Mouse (Mus musculus): Measurements from ENCODE around the gene Tmem232. TPM values are rescaled to one million over a fixed set of nuclear protein-coding genes. Genes with fewer than 3 reads are reported as not detected.
A peak's percentile ranks its signal among the peaks of the same experiment; 100 is the strongest.

Tmem232 gene
- polyA plus RNA-seq (2014; fragmentation: Nextera tagmentation; extraction: Ambion mirVana), result 0.12 TPM in 1 of 2 replicates, not detected in the other

- Histone ChIP-seq H3K27ac (ENCODE audit: low read depth, low read length) (no peak within 1 kb of the TSS), H3K9me3 (ENCODE audit: control insufficient read depth, low read length) (no peaks in the 10 kb centered on the region), H3K4me1 (replicated peaks; ENCODE audit: control insufficient read depth, insufficient read depth, low read length) (no peaks in the 10 kb centered on the region), H3K36me3 (ENCODE audit: control insufficient read depth, insufficient read depth, low read length) (no peaks in the 10 kb centered on the region), H3K4me2 (ENCODE audit: low read depth, low read length, severe bottlenecking) (peak within 1 kb of the TSS; percentile 38), H3K4me3 (ENCODE audit: low read depth, low read length) (peak within 1 kb of the TSS; percentile 19), H3K27me3 (ENCODE audit: control insufficient read depth, insufficient read depth, low read length) (no peaks in the 10 kb centered on the region), H3K9ac (ENCODE audit: low read length) (no peak within 1 kb of the TSS)
- peak; percentile 66 for ATAC-seq (replicated peaks; ENCODE audit: low FRiP score)
- 16% methylated on average over 26 of the region's 26 CpGs for WGBS
- no peak for DNase-seq (ENCODE audit: low spot score)
Measured at GRCm38 (mm10) chr17:65540441-65541272, at the start of gene Tmem232. Gene Tmem232 (minus strand): TSS chr17:65540782.

DNA sequence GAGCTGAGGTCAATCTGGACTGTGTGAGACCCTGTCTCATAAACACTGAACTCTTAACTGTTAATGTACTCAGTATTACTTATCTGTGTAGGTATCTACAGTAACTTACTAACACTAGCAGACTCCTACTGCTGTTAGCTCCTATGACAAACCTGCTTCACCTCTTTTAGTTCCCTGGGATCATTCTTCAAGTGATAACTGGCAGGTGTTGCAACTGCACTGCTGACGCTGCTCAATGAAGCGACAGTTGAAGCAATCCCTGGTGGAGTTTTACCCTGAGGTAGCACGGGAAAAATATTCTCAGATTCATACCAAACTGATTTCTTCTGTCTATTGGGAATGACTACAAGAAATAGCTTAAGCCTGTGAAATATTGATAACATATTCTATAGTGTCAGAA lies 46.3 kb upstream of the Tmem232 start:
- no peaks in the 10 kb centered on the region; the same call in 1 of the 2 replicates for H3K36me3 ChIP-seq (ENCODE audit: control insufficient read depth, insufficient read depth, low read length)
- no peaks in the 10 kb centered on the region for H3K4me1 ChIP-seq (replicated peaks; ENCODE audit: control insufficient read depth, insufficient read depth, low read length)
- WGBS, result 95% methylated on average over 3 of the region's 3 CpGs
- H3K27me3 ChIP-seq (ENCODE audit: control insufficient read depth, insufficient read depth, low read length), result no peaks in the 10 kb centered on the region
- no peak overlapping the region for H3K27ac ChIP-seq (ENCODE audit: low read depth, low read length)
- DNase-seq (ENCODE audit: low spot score), result no peak
- ATAC-seq (replicated peaks; ENCODE audit: low FRiP score), result no peak
- no peak overlapping the region for H3K9ac ChIP-seq (ENCODE audit: low read length)
- no peak overlapping the region for H3K4me3 ChIP-seq (ENCODE audit: low read depth, low read length)
- H3K9me3 ChIP-seq (ENCODE audit: control insufficient read depth, low read length), result no peaks in the 10 kb centered on the region
- no peak overlapping the region for H3K4me2 ChIP-seq (ENCODE audit: low read depth, low read length, severe bottlenecking)

GRCm38 (mm10) chr17:65581440-65581839 lies 40.9 kb upstream of the Tmem232 start:
- DNase-seq (ENCODE audit: low spot score) (no peak), ATAC-seq (replicated peaks; ENCODE audit: low FRiP score) (no peak)
- Histone ChIP-seq H3K4me3 (ENCODE audit: low read depth, low read length) (no peak overlapping the region), H3K4me2 (ENCODE audit: low read depth, low read length, severe bottlenecking) (no peak overlapping the region), H3K27ac (ENCODE audit: low read depth, low read length) (no peak overlapping the region), H3K9ac (ENCODE audit: low read length) (no peak overlapping the region), H3K4me1 (replicated peaks; ENCODE audit: control insufficient read depth, insufficient read depth, low read length) (no peaks in the 10 kb centered on the region), H3K36me3 (ENCODE audit: control insufficient read depth, insufficient read depth, low read length) (peaks cover 3% of the 10 kb centered on the region; the same call in 1 of the 2 replicates), H3K27me3 (ENCODE audit: control insufficient read depth, insufficient read depth, low read length) (no peaks in the 10 kb centered on the region), H3K9me3 (ENCODE audit: control insufficient read depth, low read length) (no peaks in the 10 kb centered on the region)
- 98% methylated on average over 5 of the region's 5 CpGs for WGBS

- DNase-seq (ENCODE audit: low spot score), result no peak
- no peaks in the 10 kb centered on the region for H3K27me3 ChIP-seq (ENCODE audit: control insufficient read depth, insufficient read depth, low read length)
- no peak overlapping the region for H3K27ac ChIP-seq (ENCODE audit: low read depth, low read length)
- peaks cover 3% of the 10 kb centered on the region; the same call in 1 of the 2 replicates for H3K36me3 ChIP-seq (ENCODE audit: control insufficient read depth, insufficient read depth, low read length)
- H3K9ac ChIP-seq (ENCODE audit: low read length), result no peak overlapping the region
- WGBS, result 94% methylated on average over 7 of the region's 7 CpGs
- no peak overlapping the region for H3K4me3 ChIP-seq (ENCODE audit: low read depth, low read length)
- H3K4me2 ChIP-seq (ENCODE audit: low read depth, low read length, severe bottlenecking), result no peak overlapping the region
- ATAC-seq (replicated peaks; ENCODE audit: low FRiP score), result no peak
- no peaks in the 10 kb centered on the region for H3K9me3 ChIP-seq (ENCODE audit: control insufficient read depth, low read length)
- no peaks in the 10 kb centered on the region for H3K4me1 ChIP-seq (replicated peaks; ENCODE audit: control insufficient read depth, insufficient read depth, low read length)
Measured at GRCm38 (mm10) chr17:65579766-65580165, 39.2 kb upstream of the Tmem232 start.

DNA sequence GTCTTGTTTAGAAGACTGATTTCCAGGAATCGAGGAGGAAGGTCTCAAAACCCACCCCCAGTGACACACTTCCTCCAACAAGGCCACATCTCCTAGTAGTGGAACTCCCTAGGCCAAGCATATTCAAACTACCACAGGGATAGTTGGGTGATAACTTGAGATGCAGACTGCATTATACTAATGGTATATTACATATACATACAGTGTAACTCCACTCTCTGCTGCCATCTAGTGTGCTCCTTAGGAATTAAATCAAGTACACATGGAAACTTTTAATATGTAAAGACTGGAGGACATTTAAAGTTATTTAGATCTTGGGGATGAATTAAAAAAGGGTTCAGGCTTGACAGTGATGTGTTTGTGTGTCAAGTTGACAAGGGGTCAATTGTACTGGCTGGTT lies 34.8 kb upstream of the Tmem232 start:
- H3K4me1 ChIP-seq (replicated peaks; ENCODE audit: control insufficient read depth, insufficient read depth, low read length), result no peaks in the 10 kb centered on the region
- no peaks in the 10 kb centered on the region; the same call in 1 of the 2 replicates for H3K36me3 ChIP-seq (ENCODE audit: control insufficient read depth, insufficient read depth, low read length)
- WGBS, result 87% methylated on average over 1 of the region's 1 CpGs
- no peak overlapping the region for H3K27ac ChIP-seq (ENCODE audit: low read depth, low read length)
- no peaks in the 10 kb centered on the region for H3K27me3 ChIP-seq (ENCODE audit: control insufficient read depth, insufficient read depth, low read length)
- no peak for DNase-seq (ENCODE audit: low spot score)
- H3K4me3 ChIP-seq (ENCODE audit: low read depth, low read length), result no peak overlapping the region
- ATAC-seq (replicated peaks; ENCODE audit: low FRiP score), result 0 out of 2 replicates have a peak, but pooled peaks have one; percentile 48
- no peak overlapping the region for H3K9ac ChIP-seq (ENCODE audit: low read length)
- no peaks in the 10 kb centered on the region for H3K9me3 ChIP-seq (ENCODE audit: control insufficient read depth, low read length)
- H3K4me2 ChIP-seq (ENCODE audit: low read depth, low read length, severe bottlenecking), result no peak overlapping the region

GRCm38 (mm10) chr17:65574850-65575249 lies 34.3 kb upstream of the Tmem232 start:
- no peak overlapping the region for H3K9ac ChIP-seq (ENCODE audit: low read length)
- H3K4me3 ChIP-seq (ENCODE audit: low read depth, low read length), result no peak overlapping the region
- no peak overlapping the region for H3K27ac ChIP-seq (ENCODE audit: low read depth, low read length)
- H3K4me1 ChIP-seq (replicated peaks; ENCODE audit: control insufficient read depth, insufficient read depth, low read length), result no peaks in the 10 kb centered on the region
- no peaks in the 10 kb centered on the region; the same call in 1 of the 2 replicates for H3K36me3 ChIP-seq (ENCODE audit: control insufficient read depth, insufficient read depth, low read length)
- H3K4me2 ChIP-seq (ENCODE audit: low read depth, low read length, severe bottlenecking), result no peak overlapping the region
- no peaks in the 10 kb centered on the region for H3K27me3 ChIP-seq (ENCODE audit: control insufficient read depth, insufficient read depth, low read length)
- DNase-seq (ENCODE audit: low spot score) (no peak), ATAC-seq (replicated peaks; ENCODE audit: low FRiP score) (no peak)
- 89% methylated on average over 8 of the region's 8 CpGs for WGBS
- no peaks in the 10 kb centered on the region for H3K9me3 ChIP-seq (ENCODE audit: control insufficient read depth, low read length)

DNA sequence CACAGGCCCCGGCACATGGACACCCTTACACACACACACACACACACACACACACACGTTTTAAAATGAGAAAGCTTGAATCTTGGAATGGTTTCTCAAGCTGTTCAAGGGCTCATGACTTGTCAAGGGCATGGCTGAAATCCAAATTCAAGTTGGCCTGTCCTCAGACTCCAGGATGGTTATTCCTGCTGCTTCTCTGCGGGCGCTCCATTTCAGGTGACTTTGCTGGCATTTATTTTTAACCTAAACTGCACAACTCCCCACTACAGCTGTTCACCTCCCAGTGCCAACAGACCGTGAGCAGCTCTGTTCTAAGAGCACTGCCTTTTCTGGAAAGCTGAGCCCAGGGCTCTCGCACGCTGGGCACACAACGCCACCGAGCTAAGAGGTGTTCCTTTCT lies 31.3 kb upstream of the Tmem232 start:
- Histone ChIP-seq H3K4me2 (ENCODE audit: low read depth, low read length, severe bottlenecking) (no peak overlapping the region), H3K27me3 (ENCODE audit: control insufficient read depth, insufficient read depth, low read length) (no peaks in the 10 kb centered on the region), H3K4me1 (replicated peaks; ENCODE audit: control insufficient read depth, insufficient read depth, low read length) (no peaks in the 10 kb centered on the region), H3K36me3 (ENCODE audit: control insufficient read depth, insufficient read depth, low read length) (no peaks in the 10 kb centered on the region), H3K9me3 (ENCODE audit: control insufficient read depth, low read length) (no peaks in the 10 kb centered on the region), H3K4me3 (ENCODE audit: low read depth, low read length) (no peak overlapping the region), H3K27ac (ENCODE audit: low read depth, low read length) (no peak overlapping the region), H3K9ac (ENCODE audit: low read length) (no peak overlapping the region)
- DNase-seq (ENCODE audit: low spot score), result no peak
- WGBS, result 94% methylated on average over 9 of the region's 9 CpGs
- no peak for ATAC-seq (replicated peaks; ENCODE audit: low FRiP score)

GRCm38 (mm10) chr17:65571466-65571865 lies 30.9 kb upstream of the Tmem232 start:
- Histone ChIP-seq H3K27me3 (ENCODE audit: control insufficient read depth, insufficient read depth, low read length) (no peaks in the 10 kb centered on the region), H3K4me3 (ENCODE audit: low read depth, low read length) (no peak overlapping the region), H3K4me1 (replicated peaks; ENCODE audit: control insufficient read depth, insufficient read depth, low read length) (no peaks in the 10 kb centered on the region), H3K4me2 (ENCODE audit: low read depth, low read length, severe bottlenecking) (no peak overlapping the region), H3K27ac (ENCODE audit: low read depth, low read length) (no peak overlapping the region), H3K36me3 (ENCODE audit: control insufficient read depth, insufficient read depth, low read length) (no peaks in the 10 kb centered on the region), H3K9me3 (ENCODE audit: control insufficient read depth, low read length) (no peaks in the 10 kb centered on the region), H3K9ac (ENCODE audit: low read length) (no peak overlapping the region)
- no peak for DNase-seq (ENCODE audit: low spot score)
- ATAC-seq (replicated peaks; ENCODE audit: low FRiP score), result no peak
- 90% methylated on average over 8 of the region's 8 CpGs for WGBS

GRCm38 (mm10) chr17:65564189-65564588 lies 23.6 kb upstream of the Tmem232 start:
- Histone ChIP-seq H3K27ac (ENCODE audit: low read depth, low read length) (no peak overlapping the region), H3K27me3 (ENCODE audit: control insufficient read depth, insufficient read depth, low read length) (no peaks in the 10 kb centered on the region), H3K36me3 (ENCODE audit: control insufficient read depth, insufficient read depth, low read length) (no peaks in the 10 kb centered on the region), H3K4me1 (replicated peaks; ENCODE audit: control insufficient read depth, insufficient read depth, low read length) (no peaks in the 10 kb centered on the region), H3K9ac (ENCODE audit: low read length) (no peak overlapping the region), H3K9me3 (ENCODE audit: control insufficient read depth, low read length) (no peaks in the 10 kb centered on the region), H3K4me3 (ENCODE audit: low read depth, low read length) (no peak overlapping the region), H3K4me2 (ENCODE audit: low read depth, low read length, severe bottlenecking) (no peak overlapping the region)
- ATAC-seq (replicated peaks; ENCODE audit: low FRiP score) (no peak), DNase-seq (ENCODE audit: low spot score) (no peak)
- WGBS, result 76% methylated on average over 5 of the region's 5 CpGs
